Mouse (Mus musculus) midbrain, embryonic 16.5 days (tissue): ENCODE results near the gene Dclk1. TPM values are rescaled to one million over a fixed set of nuclear protein-coding genes. Genes with fewer than 3 reads are reported as not detected.
A peak's percentile ranks its signal among the peaks of the same experiment; 100 is the strongest.

Experiments used
- ATAC-seq: fragments of 200-750 bp; cut with Nextera tagmentation; 2 replicates; pipeline ENCODE4 v1.8.0; 2017; ENCODE audit warnings: moderate TSS enrichment
- H3K27ac ChIP-seq: fragments of 300-500 bp; sonication (generic); 2 replicates; pipeline ENCODE4 v1.5.1; 2014; ENCODE audit warnings: mild to moderate bottlenecking, low read length, mixed read lengths
- H3K27me3 ChIP-seq: fragments of 300-500 bp; sonication (generic); 2 replicates; pipeline ENCODE4 v1.6.1; 2014; ENCODE audit warnings: low read depth, low read length, mixed read lengths; ENCODE audit not compliant: control insufficient read depth, insufficient read depth
- H3K36me3 ChIP-seq: fragments of 300-500 bp; sonication (generic); 2 replicates; pipeline ENCODE4 v1.6.1; 2014; ENCODE audit warnings: mild to moderate bottlenecking, low read length, moderate library complexity, mixed read lengths; ENCODE audit not compliant: control insufficient read depth, insufficient read depth
- H3K4me1 ChIP-seq: fragments of 300-500 bp; sonication (generic); 2 replicates; pipeline ENCODE4 v1.6.1; 2014; ENCODE audit warnings: mild to moderate bottlenecking, low read length, mixed read lengths; ENCODE audit not compliant: control insufficient read depth, insufficient read depth
- H3K4me2 ChIP-seq: fragments of 300-500 bp; sonication (generic); 2 replicates; pipeline ENCODE4 v1.6.1; 2014; ENCODE audit warnings: mild to moderate bottlenecking, low read length, mixed read lengths
- H3K4me3 ChIP-seq: fragments of 300-500 bp; sonication (generic); 2 replicates; pipeline ENCODE4 v1.5.1; 2014; ENCODE audit warnings: low read depth, mild to moderate bottlenecking, low read length, moderate library complexity, mixed read lengths
- H3K9ac ChIP-seq: fragments of 300-500 bp; sonication (generic); 2 replicates; pipeline ENCODE4 v1.6.1; 2014; ENCODE audit warnings: low read depth, low read length, mixed read lengths
- H3K9me3 ChIP-seq: fragments of 300-500 bp; sonication (generic); replicated peaks from 2 replicates; pipeline ENCODE4 v1.6.1; 2014; ENCODE audit warnings: mild to moderate bottlenecking, low read length, mixed read lengths; ENCODE audit not compliant: control insufficient read depth, poor library complexity, severe bottlenecking
- WGBS: fragments of 180-500 bp; shearing (Covaris S2); extraction: QIAGEN DNeasy Blood & Tissue Kit; methylation state at CpG from one replicate; pipeline ENCODE4 v1.1.7; 2014; 5-methylcytosine and 5-hydroxymethylcytosine counted together
- polyA plus RNA-seq: library from polyadenylated mRNA; unstranded; fragments of >200 nt; fragmentation: Nextera tagmentation; extraction: Ambion mirVana; gene quantifications from 2 replicates; pipeline ENCODE4 v1.2.1, GENCODE M21; 2015

Dclk1 gene
- polyA plus RNA-seq, 1 experiment from 2014 or later = 293 TPM

DNA sequence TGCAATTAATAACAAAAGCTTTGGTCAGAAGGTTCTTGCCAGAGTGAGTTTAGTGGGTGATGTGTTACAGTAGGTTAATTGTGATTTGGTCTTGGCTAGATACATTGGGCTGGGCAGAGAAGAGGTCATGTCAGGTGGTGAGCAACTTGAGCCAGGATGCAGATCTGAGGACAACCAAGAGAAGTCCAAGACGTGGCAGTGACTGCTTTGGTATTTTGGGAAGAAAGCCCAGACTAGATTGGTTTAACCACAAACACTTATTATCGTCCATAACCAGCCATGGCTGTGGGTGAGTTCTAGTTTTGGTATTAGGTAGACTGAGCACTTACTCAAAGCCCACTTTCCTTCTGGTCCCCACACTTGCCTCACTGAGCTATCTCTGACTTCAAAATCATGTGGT, 287.2 kb downstream of the Dclk1 start:
- H3K36me3 ChIP-seq = peaks cover 3% of the 10 kb centered on the region; the same call in 1 of the 2 replicates
- no peak overlapping the region for H3K9ac ChIP-seq
- no peaks in the 10 kb centered on the region for H3K9me3 ChIP-seq
- H3K4me3 ChIP-seq = no peak overlapping the region
- ATAC-seq = no peak
- no peak overlapping the region for H3K27ac ChIP-seq
- WGBS = 90% methylated on average over 2 of the region's 2 CpGs
- peaks cover 47% of the 10 kb centered on the region for H3K4me1 ChIP-seq
- H3K27me3 ChIP-seq = no peaks in the 10 kb centered on the region
- H3K4me2 ChIP-seq = no peak overlapping the region

DNA sequence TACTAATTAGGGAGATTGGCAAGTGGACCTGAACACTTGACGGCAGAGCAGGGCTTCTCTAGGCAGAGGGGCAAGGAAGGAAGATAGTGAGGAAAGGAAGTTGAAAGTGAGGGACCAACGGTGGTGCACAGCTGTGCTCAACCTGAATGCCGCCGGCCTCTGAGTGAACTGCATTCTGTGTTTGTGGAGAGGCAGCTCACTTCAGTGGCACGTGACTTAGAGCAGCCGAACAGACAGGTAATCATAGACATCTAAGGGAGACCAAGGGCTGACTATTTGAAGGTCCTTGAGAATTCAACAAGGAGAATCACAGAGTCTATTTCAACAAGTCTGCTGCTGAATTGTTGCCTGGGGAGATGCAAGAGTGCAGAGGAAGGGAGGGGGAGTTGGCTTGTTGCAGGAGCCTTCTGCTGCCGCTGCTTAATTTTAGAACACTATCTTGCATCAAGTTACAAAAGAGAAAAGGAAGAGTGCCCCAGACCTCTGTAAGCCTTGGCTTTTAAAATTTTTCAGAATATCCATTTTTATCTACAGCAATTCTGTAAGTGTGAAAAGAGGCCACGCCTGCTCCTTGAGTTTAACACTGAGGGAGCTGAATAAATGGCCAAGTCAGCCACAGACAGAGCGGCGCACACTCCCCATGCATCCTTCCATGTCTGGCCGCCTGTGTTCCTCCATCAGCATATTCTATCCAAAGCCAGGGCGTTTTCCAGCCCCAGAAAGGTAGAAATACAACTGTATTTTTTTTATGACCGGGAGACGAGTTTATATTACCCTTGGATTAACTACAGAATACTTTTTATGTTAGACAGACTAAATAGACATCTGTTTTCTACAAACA, 289.3 kb downstream of the Dclk1 start:
- no peaks in the 10 kb centered on the region for H3K9me3 ChIP-seq
- H3K4me3 ChIP-seq = no peak overlapping the region
- H3K9ac ChIP-seq = no peak overlapping the region
- ATAC-seq = peak; percentile 61
- peaks cover 35% of the 10 kb centered on the region for H3K4me1 ChIP-seq
- peak overlapping the region; percentile 71 for H3K27ac ChIP-seq
- peaks cover 11% of the 10 kb centered on the region; the same call in 1 of the 2 replicates for H3K36me3 ChIP-seq
- H3K27me3 ChIP-seq = no peaks in the 10 kb centered on the region
- no peak overlapping the region for H3K4me2 ChIP-seq
- WGBS = 66% methylated on average over 14 of the region's 14 CpGs

DNA sequence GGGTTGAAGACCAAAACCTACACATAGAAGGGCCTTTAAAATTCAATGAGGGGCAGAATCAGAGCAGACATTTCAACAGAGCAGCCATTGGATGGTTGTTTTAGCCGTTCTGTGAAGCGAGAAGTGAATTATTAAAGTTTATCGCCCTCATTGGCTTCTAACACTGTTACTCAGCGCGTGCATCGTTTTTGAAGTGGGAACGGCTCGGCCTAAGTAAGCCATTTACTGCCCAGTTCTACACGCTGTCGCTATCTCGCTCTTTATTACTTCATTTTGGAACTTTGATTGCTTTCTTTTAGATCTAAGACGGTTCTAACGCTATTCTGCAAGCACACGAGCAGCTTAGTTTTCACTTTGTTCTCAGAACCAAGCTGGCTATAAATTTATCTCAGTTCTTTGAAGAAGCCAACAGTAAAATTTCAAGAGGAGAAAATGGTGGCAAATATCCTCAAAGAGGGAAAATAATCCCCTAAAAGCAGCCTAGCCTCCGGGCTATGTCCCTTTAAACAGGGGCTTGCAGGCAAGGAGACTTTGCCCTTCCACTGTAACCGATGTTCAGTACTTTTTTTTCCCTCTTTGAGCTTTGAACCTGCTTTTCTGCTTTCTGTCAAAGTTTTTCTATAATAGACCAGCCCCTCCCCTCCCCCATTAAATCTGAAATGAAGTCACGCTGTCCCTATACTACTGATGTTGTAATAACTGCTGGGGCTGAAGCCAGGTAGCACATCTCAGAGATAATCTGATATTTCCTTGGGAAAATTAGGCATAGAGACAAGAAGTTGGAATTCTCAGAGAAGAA, 290.2 kb downstream of the Dclk1 start:
- no peak overlapping the region; the same call in 1 of the 2 replicates for H3K27ac ChIP-seq
- WGBS = 60% methylated on average over 17 of the region's 17 CpGs
- peaks cover 11% of the 10 kb centered on the region; the same call in 1 of the 2 replicates for H3K36me3 ChIP-seq
- H3K4me2 ChIP-seq = no peak overlapping the region
- ATAC-seq = no peak
- H3K9me3 ChIP-seq = no peaks in the 10 kb centered on the region
- H3K4me1 ChIP-seq = peaks cover 27% of the 10 kb centered on the region
- H3K27me3 ChIP-seq = no peaks in the 10 kb centered on the region
- no peak overlapping the region for H3K9ac ChIP-seq
- no peak overlapping the region for H3K4me3 ChIP-seq

DNA sequence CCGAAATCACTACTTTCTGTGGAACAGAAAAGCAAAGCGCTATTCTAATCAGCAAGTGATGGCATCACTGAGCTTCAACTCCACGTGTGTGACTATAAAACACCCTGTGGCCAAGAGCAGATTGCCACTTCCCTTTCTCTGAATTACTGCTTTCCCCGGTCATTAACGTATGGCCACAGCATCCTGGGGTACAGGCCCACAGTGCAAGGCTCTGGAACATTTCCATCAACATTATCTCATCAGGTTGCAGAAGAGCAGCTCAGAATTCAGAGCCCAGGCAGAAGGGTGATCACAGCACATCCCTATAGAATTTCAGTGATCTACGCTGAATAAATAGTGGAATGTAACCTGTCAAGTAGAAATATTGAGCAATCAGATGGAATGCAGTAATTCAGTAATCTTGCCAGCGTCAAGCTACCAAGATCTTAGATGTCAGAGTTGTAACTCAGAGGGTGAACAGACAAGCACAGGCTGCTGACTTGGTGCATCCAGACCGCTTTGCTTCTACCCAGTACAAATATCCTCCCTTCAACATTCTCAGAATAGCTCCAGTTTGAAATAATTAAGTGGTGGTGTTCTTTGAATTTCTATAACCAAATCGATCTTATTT, 293.5 kb downstream of the Dclk1 start:
- Histone ChIP-seq H3K9ac (no peak overlapping the region), H3K4me2 (no peak overlapping the region), H3K27ac (no peak overlapping the region), H3K4me3 (no peak overlapping the region), H3K4me1 (peaks cover 17% of the 10 kb centered on the region), H3K27me3 (no peaks in the 10 kb centered on the region), H3K9me3 (no peaks in the 10 kb centered on the region), H3K36me3 (peaks cover 11% of the 10 kb centered on the region; the same call in 1 of the 2 replicates)
- no peak for ATAC-seq
- WGBS = 84% methylated on average over 9 of the region's 9 CpGs

DNA sequence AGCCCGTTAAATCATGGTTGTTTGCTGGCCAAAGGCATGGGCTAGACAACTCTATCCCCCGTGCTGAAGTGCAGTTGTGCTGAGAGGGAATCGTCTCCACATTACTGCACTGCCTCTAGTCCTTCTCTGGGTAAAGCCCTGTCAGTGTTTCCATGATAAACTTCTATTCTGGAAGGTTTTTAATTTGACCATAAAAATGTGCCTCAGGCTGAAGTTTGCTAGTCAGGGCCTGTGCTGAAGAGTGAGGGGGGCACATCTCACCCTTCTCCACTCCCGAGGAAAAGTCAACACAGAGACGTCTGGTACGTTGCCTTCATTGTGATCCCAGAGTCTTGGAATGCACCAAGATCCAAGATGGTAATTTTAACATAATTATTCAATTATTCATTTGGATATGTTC, 294.7 kb downstream of the Dclk1 start:
- H3K9ac ChIP-seq = no peak overlapping the region
- no peaks in the 10 kb centered on the region for H3K9me3 ChIP-seq
- 0 out of 2 replicates have a peak overlapping the region, but pooled peaks have one; percentile 7 for H3K27ac ChIP-seq
- H3K27me3 ChIP-seq = no peaks in the 10 kb centered on the region
- 68% methylated on average over 6 of the region's 6 CpGs for WGBS
- no peak overlapping the region for H3K4me2 ChIP-seq
- peaks cover 5% of the 10 kb centered on the region; the same call in 1 of the 2 replicates for H3K4me1 ChIP-seq
- no peak for ATAC-seq
- no peak overlapping the region for H3K4me3 ChIP-seq
- H3K36me3 ChIP-seq = peaks cover 11% of the 10 kb centered on the region; the same call in 1 of the 2 replicates

DNA sequence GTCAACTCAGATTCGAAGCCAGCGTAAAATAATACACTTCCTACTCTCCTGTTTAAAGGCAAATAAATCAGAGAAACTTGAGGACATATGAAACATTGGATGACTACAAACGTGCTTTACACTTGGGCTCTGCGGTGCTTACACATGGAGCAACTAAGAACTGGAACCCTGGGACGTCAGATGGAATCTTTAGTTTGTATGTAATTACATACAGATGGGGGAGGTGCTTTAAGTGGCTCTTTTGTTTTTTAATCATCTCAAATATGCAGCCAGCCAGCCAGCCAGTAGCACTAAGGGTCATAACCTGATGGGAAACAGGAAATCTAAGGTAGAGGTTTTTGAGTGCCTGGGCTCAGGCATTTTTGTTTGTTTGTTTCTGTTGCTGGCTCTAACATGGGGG, 295.6 kb downstream of the Dclk1 start:
- 63% methylated on average over 5 of the region's 5 CpGs for WGBS
- no peak overlapping the region for H3K27ac ChIP-seq

DNA sequence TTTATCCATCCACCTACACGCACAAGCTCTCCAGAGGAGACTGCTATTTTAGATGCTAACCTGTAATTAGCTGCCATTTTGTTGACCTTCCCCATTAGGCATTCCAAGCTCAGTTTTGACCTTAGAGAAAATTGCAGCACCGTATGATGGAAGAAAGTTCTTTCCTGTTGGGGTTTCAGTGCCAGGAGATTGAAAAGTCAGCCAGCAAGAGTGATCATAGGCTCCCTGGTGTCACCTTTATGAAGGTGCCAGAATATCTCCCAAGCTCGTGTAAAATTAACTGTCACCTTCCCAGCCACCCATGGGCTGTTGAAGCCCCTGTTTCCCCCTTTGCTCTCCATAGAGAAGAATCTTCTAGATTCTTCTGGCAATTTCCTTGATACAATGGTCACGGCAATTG, 297.2 kb downstream of the Dclk1 start:
- no peaks in the 10 kb centered on the region for H3K9me3 ChIP-seq
- H3K4me1 ChIP-seq = peaks cover 25% of the 10 kb centered on the region
- H3K27ac ChIP-seq = no peak overlapping the region
- no peak overlapping the region for H3K4me2 ChIP-seq
- H3K27me3 ChIP-seq = no peaks in the 10 kb centered on the region
- ATAC-seq = no peak
- WGBS = 58% methylated on average over 4 of the region's 4 CpGs
- H3K4me3 ChIP-seq = no peak overlapping the region
- peaks cover 7% of the 10 kb centered on the region; the same call in 1 of the 2 replicates for H3K36me3 ChIP-seq
- H3K9ac ChIP-seq = no peak overlapping the region

More for the DNA sequence above, 295.6 kb downstream of the Dclk1 start:
- H3K9ac ChIP-seq = no peak overlapping the region
- H3K4me3 ChIP-seq = no peak overlapping the region
- peaks cover 11% of the 10 kb centered on the region; the same call in 1 of the 2 replicates for H3K36me3 ChIP-seq
- no peak for ATAC-seq
- no peaks in the 10 kb centered on the region for H3K9me3 ChIP-seq
- peaks cover 12% of the 10 kb centered on the region for H3K4me1 ChIP-seq
- H3K4me2 ChIP-seq = no peak overlapping the region
- H3K27me3 ChIP-seq = no peaks in the 10 kb centered on the region

DNA sequence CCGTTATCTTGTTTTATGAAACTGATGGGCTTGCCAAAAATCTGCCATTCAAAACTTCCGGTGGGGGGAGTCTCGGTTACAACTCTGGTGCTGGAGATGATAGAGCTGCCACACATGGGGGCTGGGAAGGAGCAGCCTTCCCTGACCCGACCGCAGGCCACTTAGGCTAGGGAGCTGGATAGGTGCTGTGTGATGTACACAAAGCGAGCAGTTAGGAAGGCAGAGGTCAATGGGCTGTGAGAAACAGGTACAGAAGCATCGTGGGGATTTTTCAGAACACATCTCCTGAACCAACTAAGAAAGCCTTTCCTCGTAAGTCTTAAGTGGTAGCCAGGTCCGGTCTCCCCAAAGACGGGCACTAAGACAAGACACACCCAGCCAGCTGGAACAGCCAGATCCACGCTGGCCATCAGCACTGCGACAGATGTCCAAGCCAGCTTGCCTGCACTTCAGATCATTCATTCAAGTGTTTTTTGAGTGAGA, 297.7 kb downstream of the Dclk1 start:
- Histone ChIP-seq H3K4me2 (no peak overlapping the region), H3K27ac (no peak overlapping the region), H3K9me3 (no peaks in the 10 kb centered on the region), H3K4me3 (no peak overlapping the region), H3K4me1 (peaks cover 26% of the 10 kb centered on the region), H3K9ac (no peak overlapping the region), H3K36me3 (peaks cover 3% of the 10 kb centered on the region; the same call in 1 of the 2 replicates), H3K27me3 (no peaks in the 10 kb centered on the region)
- no peak for ATAC-seq
- WGBS = 75% methylated on average over 12 of the region's 12 CpGs
